Mouse (Mus musculus) heart, embryonic 11.5 days (tissue): Measurements from ENCODE around the gene Lmo4. TPM values are rescaled to one million over a fixed set of nuclear protein-coding genes. Genes with fewer than 3 reads are reported as not detected.

Experiments
- ATAC-seq: fragments of 200-750 bp; cut with Nextera tagmentation; replicated peaks from 2 replicates; pipeline ENCODE4 v1.8.0; 2017; ENCODE audit warnings: moderate library complexity; ENCODE audit not compliant: insufficient number of reproducible peaks, low FRiP score, low TSS enrichment
- H3K27ac ChIP-seq: fragments of 300-500 bp; sonication (generic); 2 replicates; pipeline ENCODE4 v1.5.1; 2014; ENCODE audit warnings: mild to moderate bottlenecking, low read depth, low read length
- H3K27me3 ChIP-seq: fragments of 300-500 bp; sonication (generic); 2 replicates; pipeline ENCODE4 v1.6.1; 2014; ENCODE audit warnings: mild to moderate bottlenecking, low read length, mixed read lengths; ENCODE audit not compliant: control insufficient read depth, insufficient read depth
- H3K36me3 ChIP-seq: fragments of 300-500 bp; sonication (generic); 2 replicates; pipeline ENCODE4 v1.6.1; 2014; ENCODE audit warnings: mild to moderate bottlenecking, low read length, moderate library complexity, mixed read lengths; ENCODE audit not compliant: control insufficient read depth, insufficient read depth
- H3K4me1 ChIP-seq: fragments of 300-500 bp; sonication (generic); 2 replicates; pipeline ENCODE4 v1.6.1; 2014; ENCODE audit warnings: low read length; ENCODE audit not compliant: control insufficient read depth, insufficient read depth
- H3K4me2 ChIP-seq: fragments of 300-500 bp; sonication (generic); 2 replicates; pipeline ENCODE4 v1.6.1; 2014; ENCODE audit warnings: mild to moderate bottlenecking, moderate library complexity
- H3K4me3 ChIP-seq: fragments of 300-500 bp; sonication (generic); 2 replicates; pipeline ENCODE4 v1.5.1; 2014; ENCODE audit warnings: low read depth, low read length
- H3K9ac ChIP-seq: fragments of 300-500 bp; sonication (generic); 2 replicates; pipeline ENCODE4 v1.6.1; 2014; ENCODE audit warnings: mild to moderate bottlenecking, low read depth, low read length, moderate library complexity
- H3K9me3 ChIP-seq: fragments of 300-500 bp; sonication (generic); replicated peaks from 2 replicates; pipeline ENCODE4 v1.6.1; 2016; ENCODE audit warnings: low read length; ENCODE audit not compliant: control insufficient read depth
- WGBS: fragments of 180-500 bp; shearing (Covaris S2); extraction: QIAGEN DNeasy Blood & Tissue Kit; methylation state at CpG from one replicate; pipeline ENCODE4 v1.1.7; 2014; ENCODE audit not compliant: insufficient replicate concordance; 5-methylcytosine and 5-hydroxymethylcytosine counted together
- polyA plus RNA-seq: library from polyadenylated mRNA; unstranded; fragments of >200 nt; fragmentation: Nextera tagmentation; extraction: Ambion mirVana; gene quantifications from 2 replicates; pipeline ENCODE4 v1.2.1, GENCODE M21; 2014

The Lmo4 gene
- polyA plus RNA-seq, 1 experiment from 2014 or later = 53.4 TPM

DNA sequence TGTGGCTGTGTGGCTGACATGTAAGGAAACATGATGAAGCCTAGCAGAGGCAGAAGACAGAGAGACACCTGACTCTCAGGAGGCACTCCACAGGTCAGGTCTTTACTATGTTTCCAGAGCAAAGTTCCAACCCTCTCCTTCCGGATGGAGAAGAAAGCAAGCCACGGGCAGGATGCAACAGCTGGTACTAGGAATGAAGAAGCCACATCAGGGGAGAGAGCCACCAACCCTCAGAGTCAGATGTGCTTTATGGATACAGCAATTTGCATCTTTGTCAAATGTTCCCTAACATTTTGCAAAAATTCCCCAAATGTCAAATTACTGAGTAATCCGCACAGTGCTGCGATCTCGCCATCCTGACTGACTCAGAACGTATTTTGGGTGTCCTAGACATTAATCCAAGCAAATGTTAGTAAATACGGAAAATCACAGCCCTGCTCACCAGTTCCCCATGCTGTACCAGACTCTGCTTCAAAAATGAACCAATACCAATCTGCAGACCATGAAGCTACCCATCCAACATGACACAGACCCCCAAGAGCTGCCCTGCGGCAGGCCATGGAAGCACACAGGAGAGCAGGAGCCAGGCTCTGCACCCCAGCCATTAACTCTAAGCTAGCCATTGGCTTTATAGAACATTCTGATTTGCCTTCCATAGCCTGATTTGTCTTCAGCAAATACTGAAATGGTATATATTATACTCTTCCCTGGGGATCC, 38.4 kb downstream of the Lmo4 start:
- 82% methylated on average over 8 of the region's 8 CpGs for WGBS
- Histone ChIP-seq H3K36me3 (no peaks in the 10 kb centered on the region), H3K4me3 (no peak overlapping the region), H3K27ac (no peak overlapping the region), H3K27me3 (no peaks in the 10 kb centered on the region), H3K9ac (no peak overlapping the region), H3K9me3 (no peaks in the 10 kb centered on the region), H3K4me2 (no peak overlapping the region), H3K4me1 (peaks cover 3% of the 10 kb centered on the region; the same call in 1 of the 2 replicates)
- no peak for ATAC-seq

GRCm38 (mm10) chr3:144165439-144165838, 39.6 kb downstream of the Lmo4 start:
- no peak overlapping the region for H3K9ac ChIP-seq
- no peaks in the 10 kb centered on the region for H3K27me3 ChIP-seq
- no peaks in the 10 kb centered on the region for H3K36me3 ChIP-seq
- H3K4me3 ChIP-seq = no peak overlapping the region
- H3K27ac ChIP-seq = no peak overlapping the region
- H3K9me3 ChIP-seq = no peaks in the 10 kb centered on the region
- H3K4me1 ChIP-seq = peaks cover 3% of the 10 kb centered on the region; the same call in 1 of the 2 replicates
- H3K4me2 ChIP-seq = no peak overlapping the region
- ATAC-seq = no peak
- whole genome bisulfite sequencing = 72% methylated on average over 12 of the region's 12 CpGs

DNA sequence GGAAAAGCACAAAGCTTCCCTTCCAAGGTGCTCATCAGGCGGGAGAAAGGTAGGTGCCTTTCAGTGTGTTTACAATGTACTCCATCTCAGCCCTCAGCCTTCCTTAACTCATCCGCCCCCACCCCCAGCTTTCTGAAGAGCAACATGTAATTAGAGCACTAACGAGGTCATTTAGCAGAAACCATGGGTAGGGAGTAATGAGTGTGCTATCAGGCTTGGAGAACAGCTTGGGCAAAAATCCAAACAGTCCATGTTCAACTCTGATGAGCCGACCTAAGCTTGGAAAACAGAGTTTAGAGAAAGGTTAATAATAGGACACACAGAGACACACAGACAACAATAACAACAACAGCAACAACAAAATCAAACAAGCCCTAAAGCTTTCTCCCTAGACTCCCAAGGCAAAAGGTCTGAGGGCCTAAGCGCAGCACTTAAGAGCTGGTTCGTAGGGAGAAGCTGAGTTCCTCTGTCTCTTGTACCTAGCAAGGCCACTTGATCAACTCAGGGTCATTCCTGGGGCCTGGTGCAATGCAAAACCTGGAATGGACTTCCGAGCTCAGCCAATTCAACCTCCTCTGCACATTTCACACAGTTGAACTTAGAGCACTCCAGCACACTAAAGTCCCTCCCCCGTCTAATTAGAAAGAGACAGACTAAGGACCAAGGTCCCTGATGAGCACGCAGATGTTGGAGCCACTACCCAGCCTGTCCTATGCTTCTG, 40.2 kb downstream of the Lmo4 start:
- 45% methylated on average over 9 of the region's 9 CpGs for WGBS
- ATAC-seq = no peak

DNA sequence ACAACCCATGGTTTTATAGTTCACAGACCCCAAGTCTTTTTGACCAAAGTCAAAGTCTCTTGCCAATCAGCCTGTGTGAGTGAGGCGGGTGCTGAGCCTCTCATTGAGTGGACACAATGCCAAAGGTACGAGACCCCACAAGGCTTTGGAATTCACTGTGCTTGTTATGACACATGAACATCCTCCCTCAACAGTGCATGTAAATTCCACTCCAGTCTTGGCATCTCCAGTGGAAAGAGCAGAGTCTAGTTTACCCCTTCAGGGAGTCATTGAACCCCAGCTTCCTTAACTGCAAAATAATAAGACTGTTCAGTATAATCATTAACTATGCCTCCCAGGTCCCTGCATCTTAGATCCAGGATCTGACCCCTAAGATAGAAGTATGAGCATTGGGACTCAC, 41.3 kb downstream of the Lmo4 start:
- no peak overlapping the region for H3K4me2 ChIP-seq
- no peak overlapping the region for H3K9ac ChIP-seq
- no peaks in the 10 kb centered on the region for H3K36me3 ChIP-seq
- 85% methylated on average over 2 of the region's 2 CpGs for WGBS
- H3K27me3 ChIP-seq = no peaks in the 10 kb centered on the region
- H3K27ac ChIP-seq = no peak overlapping the region
- ATAC-seq = no peak
- H3K4me3 ChIP-seq = no peak overlapping the region
- H3K4me1 ChIP-seq = no peaks in the 10 kb centered on the region
- H3K9me3 ChIP-seq = no peaks in the 10 kb centered on the region

More for the DNA sequence above, 40.2 kb downstream of the Lmo4 start:
- H3K36me3 ChIP-seq = no peaks in the 10 kb centered on the region
- no peaks in the 10 kb centered on the region for H3K27me3 ChIP-seq
- H3K9ac ChIP-seq = no peak overlapping the region
- no peak overlapping the region for H3K27ac ChIP-seq
- H3K9me3 ChIP-seq = no peaks in the 10 kb centered on the region
- 0 out of 2 replicates have a peak overlapping the region, but pooled peaks have one; percentile 3 for H3K4me2 ChIP-seq
- H3K4me1 ChIP-seq = peaks cover 3% of the 10 kb centered on the region; the same call in 1 of the 2 replicates
- no peak overlapping the region for H3K4me3 ChIP-seq

- 11% methylated on average over 8 of the region's 8 CpGs for WGBS
- peak overlapping the region; percentile 38 for H3K4me2 ChIP-seq
Observed at GRCm38 (mm10) chr3:144162156-144162555, 42.9 kb downstream of the Lmo4 start.

GRCm38 (mm10) chr3:144161261-144161660, 43.8 kb downstream of the Lmo4 start:
- no peak overlapping the region for H3K9ac ChIP-seq
- 72% methylated on average over 2 of the region's 2 CpGs for WGBS
- H3K36me3 ChIP-seq = no peaks in the 10 kb centered on the region
- no peak overlapping the region for H3K4me2 ChIP-seq
- H3K4me3 ChIP-seq = no peak overlapping the region
- H3K27me3 ChIP-seq = no peaks in the 10 kb centered on the region
- H3K27ac ChIP-seq = 0 out of 2 replicates have a peak overlapping the region, but pooled peaks have one; percentile 15
- no peak for ATAC-seq
- H3K4me1 ChIP-seq = no peaks in the 10 kb centered on the region
- H3K9me3 ChIP-seq = no peaks in the 10 kb centered on the region

More at GRCm38 (mm10) chr3:144162156-144162555, 42.9 kb downstream of the Lmo4 start:
- Histone ChIP-seq H3K27me3 (no peaks in the 10 kb centered on the region), H3K36me3 (no peaks in the 10 kb centered on the region), H3K9me3 (no peaks in the 10 kb centered on the region), H3K4me1 (no peaks in the 10 kb centered on the region), H3K27ac (no peak overlapping the region), H3K4me3 (no peak overlapping the region), H3K9ac (no peak overlapping the region)
- no peak for ATAC-seq

DNA sequence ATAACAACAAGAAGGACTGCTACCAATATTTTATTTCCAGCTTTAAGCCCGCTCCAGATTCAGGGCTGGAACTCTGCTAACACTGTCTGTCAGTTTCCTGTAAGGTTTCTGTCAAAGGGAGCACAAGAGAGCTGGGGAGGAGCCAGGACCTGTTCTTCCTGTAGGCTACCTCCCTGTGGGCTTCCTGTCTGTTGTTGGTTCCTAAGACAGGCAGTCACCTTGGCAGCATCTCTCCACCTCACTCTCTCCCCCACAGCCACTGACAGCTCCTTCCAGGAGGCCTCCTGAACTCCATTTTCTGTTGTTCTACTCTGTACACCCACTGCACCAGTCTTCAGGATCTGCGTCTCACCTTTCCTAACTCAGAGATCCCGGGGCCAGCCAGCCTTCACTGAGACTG, 49.3 kb downstream of the Lmo4 start:
- H3K27me3 ChIP-seq = no peaks in the 10 kb centered on the region
- no peak overlapping the region for H3K4me2 ChIP-seq
- no peaks in the 10 kb centered on the region; the same call in 1 of the 2 replicates for H3K4me1 ChIP-seq
- 68% methylated on average over 3 of the region's 3 CpGs for WGBS
- no peaks in the 10 kb centered on the region for H3K36me3 ChIP-seq
- no peak overlapping the region for H3K27ac ChIP-seq
- H3K9me3 ChIP-seq = no peaks in the 10 kb centered on the region
- H3K4me3 ChIP-seq = no peak overlapping the region
- no peak for ATAC-seq
- H3K9ac ChIP-seq = no peak overlapping the region

- H3K4me2 ChIP-seq = no peak overlapping the region
- no peak overlapping the region for H3K9ac ChIP-seq
- no peaks in the 10 kb centered on the region for H3K9me3 ChIP-seq
- 56% methylated on average over 2 of the region's 2 CpGs for WGBS
- no peaks in the 10 kb centered on the region for H3K27me3 ChIP-seq
- H3K4me3 ChIP-seq = no peak overlapping the region
- H3K4me1 ChIP-seq = no peaks in the 10 kb centered on the region; the same call in 1 of the 2 replicates
- ATAC-seq = no peak
- H3K36me3 ChIP-seq = no peaks in the 10 kb centered on the region
- H3K27ac ChIP-seq = no peak overlapping the region
Observed at GRCm38 (mm10) chr3:144153395-144153794, 51.6 kb downstream of the Lmo4 start.
